Mouse (Mus musculus) embryonic fibroblast, embryonic 13.5 days (primary cell): Measurements from ENCODE around the gene Lrg1. TPM values are rescaled to one million over a fixed set of nuclear protein-coding genes. Genes with fewer than 3 reads are reported as not detected.
A peak's percentile ranks its signal among the peaks of the same experiment; 100 is the strongest.
"Not testable (repeated sequence)": the region's sequence is repeated elsewhere in the genome, so short reads cannot be mapped to it uniquely, and the experiment has no call there.

ENCODE experiments used
- H3K27ac ChIP-seq: 2 replicates; pipeline ENCODE4 v1.5.1; 2012; ENCODE audit warnings: low read length, control low read depth, inconsistent platforms; ENCODE audit not compliant: insufficient read depth
- H3K4me1 ChIP-seq: 2 replicates; pipeline ENCODE4 v1.6.1; 2011; ENCODE audit warnings: low read length; ENCODE audit not compliant: control insufficient read depth, insufficient read depth
- H3K4me3 ChIP-seq: 2 replicates; pipeline ENCODE4 v1.5.1; 2011; ENCODE audit warnings: mild to moderate bottlenecking, control low read depth, low read length; ENCODE audit not compliant: insufficient read depth
- CTCF ChIP-seq: IDR thresholded peaks from 2 replicates; pipeline ENCODE4 v1.5.1; 2011; ENCODE audit warnings: mild to moderate bottlenecking, control low read depth, low read length, moderate library complexity, borderline replicate concordance; ENCODE audit not compliant: insufficient read depth
- POLR2A ChIP-seq: IDR thresholded peaks from 2 replicates; pipeline ENCODE4 v1.6.1; 2011; ENCODE audit warnings: low read depth, mild to moderate bottlenecking, control low read depth, low read length, moderate library complexity
- polyA plus RNA-seq: library from polyadenylated mRNA; stranded (reverse); fragments of >200 nt; gene quantifications from 2 replicates; pipeline ENCODE4 v1.2.4, GENCODE M21; 2011; ENCODE audit warnings: low read depth; ENCODE audit not compliant: missing spikeins, insufficient read length

Gene Lrg1
- polyA plus RNA-seq, 1 experiment: not detected

DNA sequence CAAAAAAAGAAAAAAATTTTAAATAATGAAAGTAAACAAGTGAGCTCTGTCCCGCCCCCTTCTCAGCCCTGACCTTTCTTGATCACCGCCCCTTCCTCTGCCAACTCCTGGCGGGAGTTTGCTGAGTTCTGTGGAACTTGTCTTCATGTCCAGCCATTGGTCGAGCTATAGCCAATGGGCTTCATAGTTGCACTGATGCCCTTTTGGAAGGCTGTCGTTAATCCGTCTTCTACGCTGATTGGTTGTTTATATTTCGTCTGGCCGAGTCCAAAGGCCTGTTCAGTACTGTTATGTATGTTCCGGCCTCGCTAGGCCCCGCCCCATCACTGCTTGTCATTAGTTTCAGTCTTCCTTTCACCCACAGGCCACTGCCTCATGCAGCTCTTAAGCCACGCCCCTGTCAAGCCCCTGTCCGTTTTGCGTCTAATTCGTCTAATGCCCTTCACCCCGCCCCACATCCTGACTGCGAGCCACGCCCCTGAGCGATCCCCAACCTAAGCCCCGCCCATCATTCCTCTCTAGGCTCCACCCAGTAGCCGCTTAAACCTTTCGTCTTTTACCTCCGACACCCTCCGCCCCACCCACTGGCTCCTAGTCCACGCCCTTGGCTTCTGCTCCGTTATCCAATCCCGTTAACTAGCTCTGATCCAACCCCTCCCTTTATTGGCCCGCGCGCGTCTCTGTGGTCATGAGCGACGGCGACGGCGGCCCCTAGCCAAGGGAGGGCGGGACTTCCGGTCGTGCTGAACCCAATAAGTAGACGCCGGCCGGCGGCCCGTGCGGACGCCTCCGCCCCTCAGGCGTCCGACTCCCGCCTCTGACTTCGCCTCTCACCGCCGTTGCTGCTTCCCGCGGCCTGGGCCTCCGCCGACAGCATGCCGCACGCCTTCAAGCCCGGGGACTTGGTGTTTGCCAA lies 42.7 kb downstream of the Lrg1 start, which contains the start of gene Hdgfl2:
Hdgfl2 (plus strand) TSS at position 755 of the 916 bp plus-strand sequence.
- Histone ChIP-seq H3K4me3 (peak within 1 kb of the TSS; percentile 99), H3K4me1 (no peaks in the 10 kb centered on the region; the same call in 1 of the 2 replicates), H3K27ac (no peak within 1 kb of the TSS)
- peak; percentile 98 for TF ChIP-seq POLR2A
- TF ChIP-seq CTCF: no peak

GRCm38 (mm10) chr17:56078361-56078760 lies 43.4 kb downstream of the Lrg1 start:
- not testable (repeated sequence) for H3K4me1 ChIP-seq, H3K27ac ChIP-seq, H3K4me3 ChIP-seq

- H3K27ac ChIP-seq: no peak overlapping the region
- no peak for TF ChIP-seq CTCF
- no peak for TF ChIP-seq POLR2A
- no peak overlapping the region for H3K4me3 ChIP-seq
- peaks cover 7% of the 10 kb centered on the region for H3K4me1 ChIP-seq
These were observed 44.3 kb downstream of the Lrg1 start for GRCm38 (mm10) chr17:56077523-56077922.

GRCm38 (mm10) chr17:56074827-56075208 lies 47.0 kb downstream of the Lrg1 start, which contains the start of gene Ubxn6:
TSS of gene Ubxn6 (minus strand) at chr17:56075028.
- Histone ChIP-seq H3K4me3 (peak within 1 kb of the TSS; percentile 81), H3K27ac (peak within 1 kb of the TSS; percentile 93), H3K4me1 (peaks cover 7% of the 10 kb centered on the region)
- TF ChIP-seq POLR2A (no peak; the same call in 1 of the 2 replicates), CTCF (no peak)

- TF ChIP-seq CTCF (no peak), POLR2A (peak; percentile 30)
- peak overlapping the region; percentile 81 for H3K4me3 ChIP-seq
- peak overlapping the region; percentile 93 for H3K27ac ChIP-seq
- H3K4me1 ChIP-seq: peaks cover 7% of the 10 kb centered on the region
These were observed 47.5 kb downstream of the Lrg1 start for GRCm38 (mm10) chr17:56074097-56074826.

- no peak overlapping the region for H3K27ac ChIP-seq
- peaks cover 7% of the 10 kb centered on the region for H3K4me1 ChIP-seq
- TF ChIP-seq CTCF (no peak), POLR2A (no peak)
- H3K4me3 ChIP-seq: no peak overlapping the region
These were observed 49.6 kb downstream of the Lrg1 start for GRCm38 (mm10) chr17:56072243-56072642.

GRCm38 (mm10) chr17:56071126-56071525 lies 50.7 kb downstream of the Lrg1 start:
- no peak overlapping the region for H3K4me3 ChIP-seq
- TF ChIP-seq POLR2A (no peak), CTCF (no peak)
- peaks cover 7% of the 10 kb centered on the region for H3K4me1 ChIP-seq
- H3K27ac ChIP-seq: no peak overlapping the region

Other genes starting within 250 kb of the Lrg1 start
- 3.8 and 5.6 TPM in 2 replicates for gene Zfp119a, start 243.1 kb downstream of the Lrg1 start, polyA plus RNA-seq
- 5.8 and 10.1 TPM in 2 replicates for gene Zfp959, start 229.9 kb downstream of the Lrg1 start, polyA plus RNA-seq
- 4.6 and 5.4 TPM in 2 replicates for gene Zfp119b, start 172.5 kb downstream of the Lrg1 start, polyA plus RNA-seq
- gene Ebi3, start 169.4 kb downstream of the Lrg1 start, polyA plus RNA-seq: not detected in 2 replicates
- gene Yju2, start 162.9 kb downstream of the Lrg1 start, polyA plus RNA-seq: 8.0 and 8.9 TPM in 2 replicates
- 0.39 TPM in 1 of 2 replicates, not detected in the other for gene Shd, start 151.5 kb downstream of the Lrg1 start, polyA plus RNA-seq
- 5.9 and 9.5 TPM in 2 replicates for gene Fsd1, start 135.5 kb downstream of the Lrg1 start, polyA plus RNA-seq
- 0.35 and 0.58 TPM in 2 replicates for gene Stap2, start 116.4 kb downstream of the Lrg1 start, polyA plus RNA-seq
- gene Mpnd, start 116.3 kb downstream of the Lrg1 start, polyA plus RNA-seq: 45.3 and 51.1 TPM in 2 replicates
- gene Sh3gl1, start 85.4 kb downstream of the Lrg1 start, polyA plus RNA-seq: 89.5 and 105 TPM in 2 replicates
- 13.3 and 13.9 TPM in 2 replicates for gene Chaf1a, start 81.6 kb downstream of the Lrg1 start, polyA plus RNA-seq
- gene Ubxn6, start 47.0 kb downstream of the Lrg1 start, polyA plus RNA-seq: 35.2 and 36.6 TPM in 2 replicates
- gene Hdgfl2, start 42.4 kb downstream of the Lrg1 start, polyA plus RNA-seq: 55.0 and 57.9 TPM in 2 replicates
- 0.14 and 0.70 TPM in 2 replicates for gene Plin4, start 12.2 kb downstream of the Lrg1 start, polyA plus RNA-seq
- gene Plin5, start 4.4 kb downstream of the Lrg1 start, polyA plus RNA-seq: not detected in 2 replicates
- gene Sema6b, start 18.3 kb upstream of the Lrg1 start, polyA plus RNA-seq: 0.21 and 0.52 TPM in 2 replicates
- 0.72 and 2.1 TPM in 2 replicates for gene Tnfaip8l1, start 40.5 kb upstream of the Lrg1 start, polyA plus RNA-seq
- 55.2 and 63.0 TPM in 2 replicates for gene Mydgf, start 61.9 kb upstream of the Lrg1 start, polyA plus RNA-seq
- gene Dpp9, start 96.9 kb upstream of the Lrg1 start, polyA plus RNA-seq: 27.8 and 28.8 TPM in 2 replicates
- gene Fem1a, start 134.8 kb upstream of the Lrg1 start, polyA plus RNA-seq: 9.7 and 10.6 TPM in 2 replicates
- 11.1 and 15.6 TPM in 2 replicates for gene Ticam1, start 154.8 kb upstream of the Lrg1 start, polyA plus RNA-seq
- 37.4 and 41.2 TPM in 2 replicates for gene Plin3, start 170.9 kb upstream of the Lrg1 start, polyA plus RNA-seq
- gene Arrdc5, start 178.3 kb upstream of the Lrg1 start, polyA plus RNA-seq: not detected in 2 replicates
- 48.0 and 50.2 TPM in 2 replicates for gene Uhrf1, start 181.3 kb upstream of the Lrg1 start, polyA plus RNA-seq
- 21.8 and 30.8 TPM in 2 replicates for gene Kdm4b, start 204.1 kb upstream of the Lrg1 start, polyA plus RNA-seq